Mouse (Mus musculus) liver, embryonic 14.5 days (tissue): ENCODE data around the gene Golga1.

Source experiments
- CTCF ChIP-seq: IDR thresholded peaks from 2 replicates; pipeline ENCODE4 v1.5.1; 2016; ENCODE audit warnings: antibody characterized with exemption, low read depth, control low read depth
- EP300 ChIP-seq: IDR thresholded peaks from 2 replicates; pipeline ENCODE4 v1.6.1; 2016; ENCODE audit warnings: antibody characterized with exemption, low read depth

- TF ChIP-seq CTCF (no peak), EP300 (no peak)
Observed at GRCm38 (mm10) chr2:39065400-39065987, at the start of gene Golga1.
